Mouse (Mus musculus): Measurements from ENCODE around the gene Rgs10. TPM values are rescaled to one million over a fixed set of nuclear protein-coding genes. Genes with fewer than 3 reads are reported as not detected.

The Rgs10 gene
- total RNA-seq (2012; rRNA removed) = 44.6 and 44.7 TPM in 2 replicates
- 10 to 100 TPM in 1 of 2 experiments, not detected in 1; 42.3 TPM for polyA plus RNA-seq (2012; ENCODE audit: insufficient read depth in 1 of 2, insufficient read length in 2 of 2, low read depth in 1 of 2, low replicate concordance in 2 of 2, missing spikeins in 1 of 2)

DNA sequence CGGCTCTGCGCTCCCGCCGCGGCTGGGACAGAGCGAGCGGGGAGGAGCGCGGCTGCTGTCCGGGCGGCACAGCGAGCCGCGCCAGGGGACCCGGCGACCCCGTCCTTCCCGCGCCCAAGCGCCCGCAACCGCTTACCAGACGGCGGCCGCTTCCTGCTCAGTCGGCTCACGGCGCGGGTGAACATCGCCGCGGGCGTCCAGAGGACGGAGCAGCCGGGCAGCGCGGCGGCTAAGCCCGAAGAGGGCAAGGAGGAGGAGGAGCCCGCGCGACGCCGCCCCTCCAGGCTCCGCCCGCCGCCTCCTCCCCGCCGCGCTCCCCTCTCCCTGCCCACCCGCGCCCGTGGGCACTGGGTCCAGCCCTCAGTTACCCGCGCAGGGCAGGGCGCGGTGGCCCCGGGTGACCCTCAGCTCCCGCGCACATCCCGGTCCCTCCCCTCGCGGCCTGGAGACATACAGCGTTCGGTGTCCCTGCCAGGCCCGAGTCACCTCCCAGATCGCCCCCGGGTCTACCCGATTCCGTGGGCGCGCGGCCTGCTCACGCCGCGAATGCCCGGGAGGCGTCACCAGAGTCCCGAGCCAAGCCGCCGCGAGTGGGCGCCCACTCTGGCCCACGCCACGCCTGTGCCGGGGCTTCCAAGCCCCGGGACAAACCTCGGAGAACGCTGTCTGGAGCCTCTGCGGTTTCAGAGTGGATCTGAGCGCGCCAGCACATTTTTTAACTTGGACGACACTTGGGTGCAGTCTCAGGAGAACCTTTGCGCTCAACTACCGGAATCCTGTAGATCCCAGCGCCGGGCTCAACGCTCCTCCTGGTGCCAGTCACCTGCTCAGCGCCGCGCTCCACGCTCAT is at the start of gene Rgs10:
Rgs10 (minus strand) TSS at position 829 of the 850 bp plus-strand sequence.
- peak within 1 kb of the TSS; percentile 85 for H3K9ac ChIP-seq (ENCODE audit: control insufficient read depth, low read depth, low read length, poor library complexity, severe bottlenecking)
- H3K4me3 ChIP-seq (ENCODE audit: control insufficient read depth in 1 of 2, insufficient read depth in 1 of 2, low read depth in 2 of 2, low read length in 2 of 2) = peak within 1 kb of the TSS; percentile 58 to 90
- no peak for TF ChIP-seq NRF1 (IDR thresholded peaks at IDR 0.05; ENCODE audit: insufficient read depth, low read depth, low read length, poor library complexity, severe bottlenecking)
- TF ChIP-seq TBP (IDR thresholded peaks at IDR 0.05; ENCODE audit: low read depth, low read length) = no peak
- no peak for TF ChIP-seq MAFK (IDR thresholded peaks at IDR 0.05; ENCODE audit: borderline replicate concordance, low read depth, low read length)
- no peak for TF ChIP-seq ZKSCAN1 (IDR thresholded peaks at IDR 0.05; ENCODE audit: low read depth, low read length)
- TF ChIP-seq RAD21 (IDR thresholded peaks at IDR 0.05; ENCODE audit: low read depth, low read length) = no peak
- peak; percentile 94; the same call in 1 of the 2 replicates for TF ChIP-seq UBTF (IDR thresholded peaks at IDR 0.05; ENCODE audit: borderline replicate concordance, insufficient read depth, low read depth, low read length)
- TF ChIP-seq MEF2A (IDR thresholded peaks at IDR 0.05; ENCODE audit: extremely low read depth, insufficient replicate concordance, low read depth, low read length, poor library complexity, severe bottlenecking) = no peak
- TF ChIP-seq SIN3A (IDR thresholded peaks at IDR 0.05; ENCODE audit: low read length) = 0 out of 2 replicates have a peak, but pooled peaks have one; percentile 5
- TF ChIP-seq RCOR1 (IDR thresholded peaks at IDR 0.05; ENCODE audit: low read depth, low read length) = no peak
- no peak for TF ChIP-seq CHD2 (IDR thresholded peaks at IDR 0.05; ENCODE audit: low read length)
- no peak for TF ChIP-seq EP300 (IDR thresholded peaks at IDR 0.05; ENCODE audit: low read depth in 1 of 2, low read length in 2 of 2)
- TF ChIP-seq GATA1 (IDR thresholded peaks at IDR 0.05; ENCODE audit: low read depth, low read length) = no peak
- no peak for TF ChIP-seq ETS1 (IDR thresholded peaks at IDR 0.05; ENCODE audit: low read depth, low read length)
- no peak for TF ChIP-seq E2F4 (IDR thresholded peaks at IDR 0.05; ENCODE audit: borderline replicate concordance, low read depth, low read length)
- TF ChIP-seq ZC3H11A (IDR thresholded peaks at IDR 0.05; ENCODE audit: low read depth, low read length) = no peak
- no peak for TF ChIP-seq ELF1 (IDR thresholded peaks at IDR 0.05; ENCODE audit: low read depth, low read length)
- peak; percentile 45 to 46; a peak in 1 of 4 replicates for TF ChIP-seq POLR2A (IDR thresholded peaks at IDR 0.05; ENCODE audit: control insufficient read depth in 1 of 2, insufficient read depth in 1 of 2, low read depth in 1 of 2, low read length in 2 of 2, poor library complexity in 1 of 2)
- 0 out of 2 replicates have a peak, but pooled peaks have one; percentile 5 for TF ChIP-seq MAZ (IDR thresholded peaks at IDR 0.05; ENCODE audit: low read depth, low read length)
- no peak for TF ChIP-seq ZMIZ1 (IDR thresholded peaks at IDR 0.05; ENCODE audit: low read depth, low read length)
- H3K27ac ChIP-seq (ENCODE audit: control insufficient read depth, low read depth, low read length) = no peak within 1 kb of the TSS
- peak; percentile 70 for DNase-seq (ENCODE audit: low read depth, low spot score)
- H3K79me2 ChIP-seq (ENCODE audit: control insufficient read depth, insufficient read depth, low read length, poor library complexity) = peaks cover 2% of the 10 kb centered on the region
- H3K27me3 ChIP-seq (ENCODE audit: control insufficient read depth in 1 of 2, insufficient read depth in 2 of 2, low read length in 2 of 2) = peaks cover 0 to 3% of the 10 kb centered on the region in 2 experiments; a peak in 1 of 4 replicates
- H3K36me3 ChIP-seq (ENCODE audit: control insufficient read depth in 1 of 2, insufficient read depth in 2 of 2, low read length in 2 of 2) = peaks cover 0 to 16% of the 10 kb centered on the region in 2 experiments; a peak in 2 of 4 replicates
- H3K9me3 ChIP-seq (replicated peaks; ENCODE audit: insufficient read depth, low read length) = no peaks in the 10 kb centered on the region
- peaks cover 3 to 32% of the 10 kb centered on the region in 2 experiments; a peak in 3 of 4 replicates for H3K4me1 ChIP-seq (ENCODE audit: control insufficient read depth in 1 of 2, insufficient read depth in 2 of 2, low read length in 2 of 2)

Data from MEL (cell line).